Mouse (Mus musculus): Measurements from ENCODE around the gene Fuz.

Gene Fuz

GRCm38 (mm10) chr7:44851625-44852234, 44.1 kb upstream of the Fuz start:
- TF ChIP-seq POU5F1 (IDR thresholded peaks at IDR 0.05; ENCODE audit: borderline replicate concordance, low read length) (no peak), CTCF (conservative IDR thresholded peaks at IDR 0.05; ENCODE audit: low read length) (no peak), NANOG (IDR thresholded peaks at IDR 0.05; ENCODE audit: borderline replicate concordance, low read length) (no peak)

GRCm38 (mm10) chr7:44852259-44853027, 43.4 kb upstream of the Fuz start:
- no peak for TF ChIP-seq POU5F1 (IDR thresholded peaks at IDR 0.05; ENCODE audit: borderline replicate concordance, low read length)
- no peaks in the 10 kb centered on the region for H3K27me3 ChIP-seq (ENCODE audit: insufficient read depth, low read length)
- H3K4me3 ChIP-seq (replicated peaks; ENCODE audit: low read length) = peak overlapping the region; percentile 81
- peaks cover 69% of the 10 kb centered on the region for H3K4me1 ChIP-seq (replicated peaks; ENCODE audit: low read depth, low read length)
- no peaks in the 10 kb centered on the region for H3K9me3 ChIP-seq (ENCODE audit: low read length)
- H3K36me3 ChIP-seq (ENCODE audit: insufficient read depth, low read length) = peaks cover 37% of the 10 kb centered on the region

More at GRCm38 (mm10) chr7:44851625-44852234, 44.1 kb upstream of the Fuz start:
- Histone ChIP-seq H3K36me3 (ENCODE audit: insufficient read depth, low read length) (peaks cover 42% of the 10 kb centered on the region), H3K4me3 (replicated peaks; ENCODE audit: low read length) (peak overlapping the region; percentile 94), H3K4me1 (replicated peaks; ENCODE audit: low read depth, low read length) (peaks cover 72% of the 10 kb centered on the region), H3K9me3 (ENCODE audit: low read length) (no peaks in the 10 kb centered on the region), H3K27me3 (ENCODE audit: insufficient read depth, low read length) (no peaks in the 10 kb centered on the region)

DNA sequence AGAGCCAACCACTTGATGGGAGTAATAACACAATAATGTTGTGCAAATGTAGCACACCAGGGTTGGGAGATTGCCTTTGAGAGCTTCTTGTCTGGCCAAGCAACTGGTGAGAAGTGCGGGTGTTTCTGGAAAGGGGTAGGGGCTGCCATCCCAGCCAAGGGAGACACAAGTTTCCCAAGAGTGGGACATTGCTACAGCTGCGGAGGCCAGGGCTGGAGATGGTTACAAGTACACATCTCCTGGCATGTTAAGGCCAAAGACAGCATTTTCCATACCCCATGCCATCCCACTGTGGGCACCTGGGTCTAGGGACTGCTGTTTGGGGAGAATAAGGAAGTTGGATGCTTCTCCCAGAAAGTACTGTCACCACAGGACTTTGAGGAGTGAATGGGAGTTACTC, 42.8 kb upstream of the Fuz start:
- no peaks in the 10 kb centered on the region for H3K9me3 ChIP-seq (ENCODE audit: low read length)
- H3K27me3 ChIP-seq (ENCODE audit: insufficient read depth, low read length) = no peaks in the 10 kb centered on the region
- no peak for TF ChIP-seq NANOG (IDR thresholded peaks at IDR 0.05; ENCODE audit: borderline replicate concordance, low read length)
- TF ChIP-seq POU5F1 (IDR thresholded peaks at IDR 0.05; ENCODE audit: borderline replicate concordance, low read length) = no peak
- TF ChIP-seq CTCF (conservative IDR thresholded peaks at IDR 0.05; ENCODE audit: low read length) = no peak
- peak overlapping the region; percentile 81 for H3K4me3 ChIP-seq (replicated peaks; ENCODE audit: low read length)
- H3K36me3 ChIP-seq (ENCODE audit: insufficient read depth, low read length) = peaks cover 31% of the 10 kb centered on the region
- H3K4me1 ChIP-seq (replicated peaks; ENCODE audit: low read depth, low read length) = peaks cover 66% of the 10 kb centered on the region

- TF ChIP-seq NANOG (IDR thresholded peaks at IDR 0.05; ENCODE audit: borderline replicate concordance, low read length) = no peak
- no peak for TF ChIP-seq CTCF (conservative IDR thresholded peaks at IDR 0.05; ENCODE audit: low read length)
- no peak for TF ChIP-seq POU5F1 (IDR thresholded peaks at IDR 0.05; ENCODE audit: borderline replicate concordance, low read length)
These were observed 42.1 kb upstream of the Fuz start for GRCm38 (mm10) chr7:44853596-44854355.

GRCm38 (mm10) chr7:44854356-44855031, 41.4 kb upstream of the Fuz start:
- Histone ChIP-seq H3K27me3 (ENCODE audit: insufficient read depth, low read length) (no peaks in the 10 kb centered on the region), H3K4me3 (replicated peaks; ENCODE audit: low read length) (peak overlapping the region; percentile 81), H3K36me3 (ENCODE audit: insufficient read depth, low read length) (peaks cover 36% of the 10 kb centered on the region), H3K9me3 (ENCODE audit: low read length) (no peaks in the 10 kb centered on the region), H3K4me1 (replicated peaks; ENCODE audit: low read depth, low read length) (peaks cover 76% of the 10 kb centered on the region)
- no peak for TF ChIP-seq CTCF (conservative IDR thresholded peaks at IDR 0.05; ENCODE audit: low read length)
- no peak for TF ChIP-seq NANOG (IDR thresholded peaks at IDR 0.05; ENCODE audit: borderline replicate concordance, low read length)
- no peak for TF ChIP-seq POU5F1 (IDR thresholded peaks at IDR 0.05; ENCODE audit: borderline replicate concordance, low read length)

More at GRCm38 (mm10) chr7:44853596-44854355, 42.1 kb upstream of the Fuz start:
- Histone ChIP-seq H3K27me3 (ENCODE audit: insufficient read depth, low read length) (no peaks in the 10 kb centered on the region), H3K4me1 (replicated peaks; ENCODE audit: low read depth, low read length) (peaks cover 71% of the 10 kb centered on the region), H3K4me3 (replicated peaks; ENCODE audit: low read length) (peak overlapping the region; percentile 81), H3K36me3 (ENCODE audit: insufficient read depth, low read length) (peaks cover 36% of the 10 kb centered on the region), H3K9me3 (ENCODE audit: low read length) (no peaks in the 10 kb centered on the region)

DNA sequence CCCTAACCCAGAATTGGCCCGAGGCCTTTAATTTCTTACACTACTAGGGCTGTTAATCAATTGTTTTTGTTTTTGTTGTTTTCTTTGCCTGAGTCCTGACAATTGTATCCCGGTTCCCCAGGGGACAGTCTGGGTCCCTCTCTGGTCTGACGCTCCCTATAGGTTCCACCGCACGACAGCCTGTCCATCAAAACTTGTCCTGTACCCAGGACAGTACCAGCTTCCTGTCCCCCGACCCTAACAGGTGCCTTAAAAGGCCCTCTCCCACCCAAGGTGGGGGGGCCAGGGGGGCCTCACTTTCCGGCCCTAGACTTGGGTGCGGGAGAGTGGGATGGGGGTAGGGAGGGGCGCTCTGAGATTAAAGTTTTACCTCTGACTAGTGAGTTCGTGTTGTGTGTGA, 40.8 kb upstream of the Fuz start:
- Histone ChIP-seq H3K4me1 (replicated peaks; ENCODE audit: low read depth, low read length) (peaks cover 82% of the 10 kb centered on the region), H3K4me3 (replicated peaks; ENCODE audit: low read length) (peak overlapping the region; percentile 81), H3K36me3 (ENCODE audit: insufficient read depth, low read length) (peaks cover 36% of the 10 kb centered on the region), H3K27me3 (ENCODE audit: insufficient read depth, low read length) (no peaks in the 10 kb centered on the region), H3K9me3 (ENCODE audit: low read length) (no peaks in the 10 kb centered on the region)
- TF ChIP-seq POU5F1 (IDR thresholded peaks at IDR 0.05; ENCODE audit: borderline replicate concordance, low read length) = no peak
- TF ChIP-seq CTCF (conservative IDR thresholded peaks at IDR 0.05; ENCODE audit: low read length) = peak; percentile 56

- Histone ChIP-seq H3K4me3 (replicated peaks; ENCODE audit: low read length) (peak overlapping the region; percentile 98), H3K36me3 (ENCODE audit: insufficient read depth, low read length) (peaks cover 32% of the 10 kb centered on the region), H3K4me1 (replicated peaks; ENCODE audit: low read depth, low read length) (peaks cover 84% of the 10 kb centered on the region), H3K9me3 (ENCODE audit: low read length) (no peaks in the 10 kb centered on the region), H3K27me3 (ENCODE audit: insufficient read depth, low read length) (no peaks in the 10 kb centered on the region)
- TF ChIP-seq NANOG (IDR thresholded peaks at IDR 0.05; ENCODE audit: borderline replicate concordance, low read length) (no peak), CTCF (conservative IDR thresholded peaks at IDR 0.05; ENCODE audit: low read length) (no peak), POU5F1 (IDR thresholded peaks at IDR 0.05; ENCODE audit: borderline replicate concordance, low read length) (no peak)
These were observed 39.5 kb upstream of the Fuz start for GRCm38 (mm10) chr7:44856265-44856916.

Measured in E14TG2a.4 (cell line).